Mouse (Mus musculus): ENCODE data around the gene Peg3.

DNA sequence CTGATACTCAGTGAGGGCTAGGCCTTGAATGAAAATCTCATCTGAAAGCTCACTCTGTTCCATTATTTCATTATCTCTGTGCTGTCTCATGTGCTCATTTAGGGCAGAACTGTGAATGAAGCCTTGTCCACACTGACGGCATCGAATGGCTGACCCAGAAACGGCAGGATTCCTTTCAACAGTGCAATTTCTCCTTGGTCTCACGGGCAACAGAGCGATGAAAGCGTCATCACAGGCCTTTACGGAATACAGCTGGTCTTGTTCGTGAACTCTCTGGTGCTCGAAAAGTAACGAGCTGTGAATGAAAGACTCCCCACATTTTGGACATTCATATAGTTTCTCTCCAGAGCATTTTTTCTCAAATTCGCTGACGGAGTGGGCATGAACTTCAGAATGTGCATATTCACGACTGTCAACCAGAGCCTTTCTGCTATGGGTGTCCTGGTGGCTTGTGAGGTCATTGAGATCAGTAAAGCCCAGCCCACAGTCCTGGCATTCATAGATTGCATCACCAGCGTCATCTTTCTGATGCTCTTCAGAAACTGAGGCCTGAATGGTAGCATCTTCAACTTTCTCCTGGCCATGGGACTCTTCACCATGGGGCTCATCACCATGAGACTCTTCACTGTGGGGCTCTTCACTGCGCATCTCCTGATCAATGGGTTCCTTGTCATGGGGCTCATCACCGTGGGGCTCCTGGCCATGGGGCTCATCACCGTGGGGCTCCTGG lies 21.6 kb downstream of the Peg3 start:
- TF ChIP-seq CTCF (IDR thresholded peaks at IDR 0.05; ENCODE audit: low read depth) (no peak), EP300 (IDR thresholded peaks at IDR 0.05; ENCODE audit: low read depth) (no peak)
